Comparison of ENCODE assay signal across 24 mouse cellular contexts in genomic region chr2:146630179-146630578, GRCm38 (mm10).
"Had no signal": no experiment of that assay in that cellular context is flagged by ENCODE, and none has a peak within 500 bp of the region (broad histone marks: within the 10 kb centered on the region; RNA-seq: fewer than 3 reads in every experiment).

No protein-coding gene starts in this region.

- DNase-seq: liver, postnatal 0 days; lung, adult 2 months; lung, postnatal 14 days; lung, postnatal 36 days; retina, postnatal 1 day; right cerebral cortex, adult 18-20 months; right cerebral cortex, postnatal 25 days; right cerebral cortex, postnatal 4 days; spleen, adult 18-20 months; thymus, adult 2 months; thymus, postnatal 25 days; thymus, postnatal 4 days had no signal

- H3K9me3 ChIP-seq: lung, embryonic 15.5 days; megakaryocyte, embryonic 14.5 days; midbrain, embryonic 13.5 days; neural tube, embryonic 13.5 days; neural tube, embryonic 15.5 days; stomach, embryonic 15.5 days had no signal

- H3K4me3 ChIP-seq: lung, embryonic 15.5 days; megakaryocyte, embryonic 14.5 days; midbrain, embryonic 13.5 days; myocyte; neural tube, embryonic 13.5 days; neural tube, embryonic 15.5 days; stomach, embryonic 15.5 days had no signal

- H3K4me1 ChIP-seq: lung, embryonic 15.5 days; megakaryocyte, embryonic 14.5 days; midbrain, embryonic 13.5 days; stomach, embryonic 15.5 days had no signal

- H3K27me3 ChIP-seq: stomach, embryonic 15.5 days had no signal

- H3K27ac ChIP-seq: lung, embryonic 15.5 days; macrophage; midbrain, embryonic 13.5 days; neural tube, embryonic 13.5 days; neural tube, embryonic 15.5 days; stomach, embryonic 15.5 days; stomach, postnatal 0 days had no signal

- ATAC-seq: liver, postnatal 0 days; lung, postnatal 0 days; midbrain, embryonic 13.5 days; midbrain, embryonic 16.5 days had no signal

- H3K36me3 ChIP-seq: lung, embryonic 15.5 days; midbrain, embryonic 13.5 days; neural tube, embryonic 13.5 days; neural tube, embryonic 15.5 days; stomach, embryonic 15.5 days had no signal

- H3K9ac ChIP-seq: liver, postnatal 0 days; lung, embryonic 15.5 days; midbrain, embryonic 13.5 days; neural tube, embryonic 13.5 days; neural tube, embryonic 15.5 days; stomach, embryonic 15.5 days had no signal

- H3K4me2 ChIP-seq: lung, embryonic 15.5 days; midbrain, embryonic 11.5 days; midbrain, embryonic 13.5 days; neural tube, embryonic 13.5 days; neural tube, embryonic 15.5 days; stomach, embryonic 15.5 days had no signal
